Mouse (Mus musculus): ENCODE results near the gene Ass1.

Gene Ass1

GRCm38 (mm10) chr2:31469931-31470682 lies at the start of gene Ass1:
Ass1 (plus strand) TSS chr2:31470207.
- peak; percentile 70 for DNase-seq (ENCODE audit: low spot score)

DNA sequence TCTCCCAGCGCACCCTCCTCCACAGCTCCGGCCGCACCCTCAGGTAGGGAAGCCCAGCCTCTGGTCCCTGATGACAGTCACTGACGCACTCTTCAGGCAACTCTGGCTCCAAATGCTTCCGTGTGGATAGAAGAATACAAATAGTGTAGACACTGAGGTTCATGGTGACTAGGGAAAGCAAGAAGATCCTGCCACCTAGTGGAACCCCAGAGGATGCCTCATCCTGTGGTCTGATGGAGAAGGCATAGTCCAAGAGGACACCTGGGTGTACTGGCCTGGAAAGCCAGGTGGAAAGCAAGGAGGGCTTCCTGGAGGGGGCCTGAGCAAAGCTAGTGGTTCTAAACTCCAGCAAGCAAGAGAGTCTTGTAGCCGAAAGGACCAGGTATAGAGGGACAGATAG lies 49.1 kb upstream of the Ass1 start:
- DNase-seq (ENCODE audit: low spot score) = no peak

- DNase-seq (ENCODE audit: low spot score) = no peak
Observed at GRCm38 (mm10) chr2:31422576-31422975, 47.4 kb upstream of the Ass1 start.

GRCm38 (mm10) chr2:31431477-31431876 lies 38.5 kb upstream of the Ass1 start:
- no peak for DNase-seq (ENCODE audit: low spot score)

GRCm38 (mm10) chr2:31434746-31435145 lies 35.3 kb upstream of the Ass1 start:
- no peak for DNase-seq (ENCODE audit: low spot score)

DNA sequence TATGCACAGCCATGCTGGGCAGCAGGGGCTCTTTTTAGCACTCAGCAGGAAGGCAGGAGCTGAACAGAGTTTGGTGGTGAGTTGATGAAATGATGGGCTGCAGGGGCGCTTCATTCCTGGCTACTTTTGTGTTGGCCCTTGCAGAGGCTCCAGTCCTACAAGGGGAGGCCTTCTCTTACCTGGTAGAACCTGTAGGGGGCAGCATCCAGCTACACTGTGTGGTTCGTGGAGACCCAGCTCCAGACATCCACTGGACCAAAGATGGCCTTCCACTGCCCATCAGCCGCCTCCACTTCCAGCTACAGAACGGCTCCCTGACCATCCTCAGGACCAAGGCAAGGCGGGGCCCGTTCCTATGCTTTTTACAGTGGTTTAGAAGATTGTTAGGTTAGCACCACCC lies 34.4 kb upstream of the Ass1 start:
- DNase-seq (ENCODE audit: low spot score) = peak; percentile 46

- DNase-seq (ENCODE audit: low spot score) = no peak
Observed at GRCm38 (mm10) chr2:31437480-31438245, 32.3 kb upstream of the Ass1 start.

GRCm38 (mm10) chr2:31439576-31439975 lies 30.4 kb upstream of the Ass1 start:
- no peak for DNase-seq (ENCODE audit: low spot score)

DNA sequence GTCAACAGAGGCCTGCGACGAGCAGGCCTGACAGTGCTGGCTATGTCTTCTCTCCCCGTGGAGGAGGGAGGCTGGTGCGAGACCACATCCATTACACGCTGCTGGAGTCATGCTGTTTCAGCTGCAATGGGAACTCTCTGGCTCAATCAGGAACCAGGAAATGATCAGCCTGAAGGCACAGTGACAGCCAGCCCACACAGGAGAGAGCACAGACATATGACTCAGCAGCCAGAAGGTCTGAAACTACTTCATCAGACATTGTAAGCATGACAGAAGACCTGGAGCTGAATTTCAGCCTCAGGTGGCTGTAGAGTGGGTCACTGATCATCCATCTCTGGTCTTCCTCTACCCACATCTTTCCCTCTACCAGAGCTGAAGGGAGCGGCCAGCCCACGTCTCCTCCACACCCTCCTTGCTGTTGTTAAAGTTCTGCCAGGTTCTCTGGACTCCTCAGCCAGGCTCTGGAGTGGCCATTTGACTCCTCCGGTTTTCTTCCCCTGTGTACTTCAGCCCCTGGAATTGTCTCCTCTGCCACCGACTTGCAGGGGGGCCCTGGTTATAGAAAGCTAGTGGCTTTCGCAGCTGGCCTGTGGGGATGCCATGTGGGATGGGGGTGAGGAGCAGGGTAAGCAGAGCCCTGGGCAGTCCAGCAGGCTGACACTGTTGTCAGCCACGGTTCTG lies 27.4 kb upstream of the Ass1 start:
- no peak for DNase-seq (ENCODE audit: low spot score)

- no peak for DNase-seq (ENCODE audit: low spot score)
Observed at GRCm38 (mm10) chr2:31446036-31446435, 24.0 kb upstream of the Ass1 start.

DNA sequence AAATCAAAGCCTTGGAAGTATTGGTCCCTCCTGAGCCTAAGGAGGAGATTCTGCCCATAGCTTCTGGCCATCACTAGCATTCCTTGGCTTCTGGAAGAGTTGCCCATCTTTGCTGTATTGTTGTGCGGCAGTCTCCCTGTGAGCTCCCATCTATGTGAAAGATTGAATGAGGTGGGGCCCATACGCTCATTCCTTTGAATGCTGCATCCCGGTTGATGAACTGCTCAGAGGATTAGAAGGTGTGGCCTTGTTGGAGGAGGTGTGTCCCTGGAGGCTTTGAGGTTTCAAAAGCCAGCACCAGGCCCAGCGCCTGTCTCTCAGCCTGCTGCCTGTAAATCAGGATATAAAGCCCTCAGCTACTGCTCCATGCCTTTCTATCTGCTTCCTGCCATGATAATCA lies 23.6 kb upstream of the Ass1 start:
- DNase-seq (ENCODE audit: low spot score) = no peak

DNA sequence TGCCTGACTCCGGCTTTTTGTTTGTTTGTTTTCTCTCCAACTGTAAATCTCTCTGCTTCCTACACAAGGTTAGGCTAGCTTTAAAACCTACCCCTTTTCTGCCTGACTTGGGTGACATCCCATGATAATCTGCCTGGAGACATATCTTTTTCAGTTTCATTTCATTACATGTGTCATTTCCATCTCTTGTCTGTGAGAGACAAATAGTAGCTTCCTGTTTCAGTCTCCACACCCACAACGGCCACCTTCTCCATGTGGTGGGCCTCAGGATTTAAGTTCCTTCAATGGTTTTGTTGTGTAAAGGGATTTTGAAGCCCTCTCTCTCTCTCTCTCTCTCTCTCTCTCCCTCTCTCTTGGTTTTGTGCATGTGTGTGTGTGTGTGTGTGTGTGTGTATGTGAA lies 22.5 kb upstream of the Ass1 start:
- DNase-seq (ENCODE audit: low spot score) = no peak

- no peak for DNase-seq (ENCODE audit: low spot score)
Observed at GRCm38 (mm10) chr2:31448756-31449440, 21.1 kb upstream of the Ass1 start.

DNA sequence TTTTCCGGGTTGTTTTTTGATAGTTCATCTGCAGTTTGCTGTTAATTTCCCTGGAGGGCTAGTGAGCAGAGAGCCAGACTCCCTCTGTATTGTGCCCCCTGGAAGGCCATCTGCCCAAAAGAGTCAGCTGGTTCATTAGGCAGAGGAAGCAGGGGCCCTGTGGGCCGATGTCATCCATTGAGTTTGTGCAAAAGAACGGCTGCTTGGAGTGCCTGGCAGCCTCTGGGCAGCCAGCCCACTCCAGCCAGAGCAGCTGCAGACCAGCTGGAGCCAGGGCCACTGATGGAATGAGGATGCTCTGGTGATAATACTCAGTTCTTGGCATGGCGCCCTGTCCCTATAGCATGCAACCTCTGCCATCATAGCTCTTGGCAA lies 20.6 kb upstream of the Ass1 start:
- no peak for DNase-seq (ENCODE audit: low spot score)

GRCm38 (mm10) chr2:31449902-31450301 lies 20.1 kb upstream of the Ass1 start:
- DNase-seq (ENCODE audit: low spot score) = no peak

DNA sequence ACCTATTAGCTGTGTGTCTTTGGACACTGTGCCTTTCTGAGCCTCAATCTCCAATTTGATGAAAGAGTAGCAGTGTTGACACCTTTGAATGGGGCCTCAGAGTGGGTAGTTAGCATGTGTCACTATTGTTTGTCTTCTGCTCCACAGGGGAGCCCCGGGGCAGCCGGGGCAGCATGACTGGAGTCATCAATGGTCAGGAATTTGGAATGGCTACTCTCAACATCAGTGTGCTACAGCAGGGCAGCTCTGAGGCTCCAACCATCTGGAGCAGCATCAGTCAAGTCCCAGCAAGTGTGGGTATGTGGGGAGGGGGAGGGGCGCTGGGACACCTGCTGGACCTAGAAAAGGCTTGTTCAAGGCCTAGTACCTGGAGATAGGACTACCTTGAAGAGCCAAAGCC lies 19.3 kb upstream of the Ass1 start:
- DNase-seq (ENCODE audit: low spot score) = no peak

GRCm38 (mm10) chr2:31451530-31451929 lies 18.5 kb upstream of the Ass1 start:
- no peak for DNase-seq (ENCODE audit: low spot score)

DNA sequence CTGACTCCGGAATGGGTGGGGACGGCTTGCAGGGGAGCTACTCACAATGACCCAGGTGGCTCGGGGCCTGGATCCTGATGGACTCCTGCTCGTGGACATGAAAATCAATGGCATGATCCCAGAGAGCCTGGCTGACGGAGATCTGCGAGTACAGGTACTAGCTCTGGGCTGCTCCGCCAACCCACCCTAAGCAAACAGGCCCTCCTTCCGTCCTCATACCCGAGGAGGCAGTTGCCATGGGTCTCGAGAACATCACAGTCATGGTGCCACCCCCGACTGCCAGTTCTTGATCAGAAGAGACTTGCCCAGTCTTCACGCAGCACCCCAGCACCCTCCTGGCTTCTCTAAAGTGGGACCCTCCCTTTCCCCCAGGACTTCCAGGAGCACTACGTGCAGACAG lies 17.0 kb upstream of the Ass1 start:
- no peak for DNase-seq (ENCODE audit: low spot score)

DNA sequence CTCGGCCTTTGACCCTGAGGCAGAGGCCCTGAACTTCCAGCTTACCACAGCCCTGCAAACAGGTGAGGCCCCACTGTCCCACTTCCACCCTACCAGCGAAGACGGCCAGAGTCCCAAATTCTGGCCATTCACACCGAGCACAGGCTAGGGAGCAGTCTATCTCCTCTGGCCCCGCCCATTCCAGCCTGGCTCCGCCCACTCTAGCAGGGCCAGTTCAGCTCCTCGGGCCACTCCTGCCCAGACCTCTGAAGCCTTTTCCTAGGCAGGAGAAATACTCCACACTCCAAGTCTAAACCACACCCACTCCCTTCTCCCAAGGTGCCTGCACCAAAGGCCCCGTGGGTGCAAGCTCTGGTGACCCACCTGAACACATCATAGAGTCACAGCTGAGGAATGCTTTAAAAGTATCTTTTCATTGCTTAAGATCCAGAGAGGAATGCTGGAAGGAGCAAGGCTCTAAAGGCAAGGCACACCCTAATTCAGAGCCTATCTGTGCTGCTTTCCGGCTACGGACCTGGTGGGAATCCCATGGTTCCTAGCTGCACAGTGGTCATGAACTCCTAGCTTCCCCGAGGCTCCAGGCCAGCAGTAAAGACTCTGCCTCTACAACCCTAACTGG lies 16.3 kb upstream of the Ass1 start:
- peak; percentile 62 for DNase-seq (ENCODE audit: low spot score)

GRCm38 (mm10) chr2:31454280-31454679 lies 15.7 kb upstream of the Ass1 start:
- DNase-seq (ENCODE audit: low spot score) = no peak

DNA sequence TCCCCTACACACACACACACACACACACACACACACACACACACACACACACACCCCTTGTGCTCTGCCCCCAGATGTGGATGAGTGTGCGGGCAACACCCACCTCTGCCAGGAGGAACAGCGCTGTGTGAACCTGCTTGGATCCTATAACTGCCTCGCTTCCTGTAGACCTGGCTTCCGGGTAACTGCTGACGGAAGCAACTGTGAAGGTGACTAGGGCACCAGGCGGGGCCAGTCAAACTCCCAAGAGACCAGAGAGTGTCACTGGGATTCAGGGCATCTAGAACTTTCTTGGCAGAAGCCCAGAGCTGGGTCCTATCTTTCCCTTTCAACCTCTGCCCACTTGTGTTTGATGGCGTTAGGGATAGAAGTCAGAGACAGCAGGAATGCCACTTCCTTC lies 14.6 kb upstream of the Ass1 start:
- no peak for DNase-seq (ENCODE audit: low spot score)

DNA sequence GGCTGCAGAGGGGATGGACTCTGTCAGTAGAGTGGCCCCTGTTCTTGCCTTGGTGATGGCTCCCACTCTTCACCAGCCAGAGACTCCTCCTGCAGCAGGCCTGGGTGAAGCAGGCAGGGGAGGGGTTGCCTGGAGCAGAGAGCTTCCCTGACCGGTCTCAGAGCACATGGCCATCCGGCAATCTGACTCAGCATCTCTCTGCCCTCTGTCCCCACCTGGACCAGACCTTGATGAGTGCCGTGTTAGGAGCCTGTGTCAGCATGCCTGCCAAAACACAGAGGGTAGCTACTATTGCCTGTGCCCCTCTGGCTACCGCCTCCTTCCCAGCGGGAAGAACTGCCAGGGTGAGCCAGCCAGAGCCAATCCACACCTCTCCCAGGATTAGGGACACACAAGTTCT lies 11.5 kb upstream of the Ass1 start:
- no peak for DNase-seq (ENCODE audit: low spot score)

Data from urinary bladder, postnatal 25 days (tissue).